In the genomic region with DNA sequence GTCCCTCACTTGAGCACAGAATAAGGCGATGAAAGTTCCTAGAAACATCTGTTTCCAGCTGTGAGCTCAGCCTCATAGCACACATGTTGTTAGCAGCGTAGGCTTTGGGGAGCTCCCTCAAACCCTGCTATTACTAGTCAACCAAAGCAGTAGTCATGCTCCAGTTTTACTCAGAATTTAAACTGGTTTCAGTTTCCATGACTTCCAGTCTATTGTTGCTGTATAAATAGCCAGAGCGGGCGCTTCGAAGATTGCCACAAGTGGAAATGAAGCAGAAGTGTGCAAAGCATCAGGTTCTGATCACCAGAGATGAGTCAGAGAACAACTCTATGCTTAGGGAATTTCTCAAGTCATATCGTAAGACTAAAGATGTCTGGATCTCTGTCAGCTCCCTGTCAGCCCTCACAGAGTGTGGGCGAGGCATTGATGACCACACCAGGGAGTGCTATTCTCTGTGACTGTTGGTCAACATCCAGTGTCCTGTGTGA, we compare ENCODE assay signal across 11 mouse cellular contexts. TPM values are rescaled to one million over a fixed set of nuclear protein-coding genes. Genes with fewer than 3 reads are reported as not detected.
DNase-seq lines count a peak whose midpoint lies in the region; ATAC-seq and TF ChIP-seq lines count a peak whose summit lies in the region.
"Had no signal": no experiment of that assay in that cellular context is flagged by ENCODE, and none has a peak within 500 bp of the region (broad histone marks: within the 10 kb centered on the region; RNA-seq: fewer than 3 reads in every experiment).

No protein-coding gene starts in this region.

- TF ChIP-seq CTCF in olfactory bulb, adult 2 months (IDR thresholded peaks at IDR 0.05; ENCODE audit: insufficient read depth, low read depth, low read length): no peak

- H3K9me3 ChIP-seq in intestine, embryonic 15.5 days: no peaks in the 10 kb centered on the region
- H3K9me3 ChIP-seq: forebrain, embryonic 10.5 days; hindbrain, embryonic 15.5 days; neural tube, embryonic 13.5 days had no signal

- H3K27me3 ChIP-seq in intestine, embryonic 15.5 days (replicated peaks): no peaks in the 10 kb centered on the region
- H3K27me3 ChIP-seq: hindbrain, embryonic 15.5 days; neural tube, embryonic 13.5 days had no signal

- no peaks in the 10 kb centered on the region for H3K36me3 ChIP-seq in intestine, embryonic 15.5 days

- TF ChIP-seq POLR2A in olfactory bulb, adult 2 months (IDR thresholded peaks at IDR 0.05; ENCODE audit: insufficient read depth, low read depth, low read length): no peak

- 0 out of 2 replicates have a peak, but pooled peaks cover under 1% of the 10 kb centered on the region for H3K4me1 ChIP-seq in intestine, embryonic 15.5 days (replicated peaks)
- peaks cover 8% of the 10 kb centered on the region for H3K4me1 ChIP-seq in olfactory bulb, adult 2 months (ENCODE audit: control insufficient read depth, insufficient read depth, low read length)
- H3K4me1 ChIP-seq: forebrain, embryonic 10.5 days had no signal

- H3K9ac ChIP-seq in intestine, embryonic 15.5 days: no peak overlapping the region
- H3K9ac ChIP-seq: hindbrain, embryonic 15.5 days; neural tube, embryonic 13.5 days had no signal

- peak; percentile 56 for ATAC-seq in intestine, embryonic 15.5 days

- intact Hi-C loops in gastrocnemius, postnatal 14 days (cut with DNase I; ENCODE audit: low total_unique reads): no loop called here

- DNase-seq in gastrocnemius, postnatal 14 days: peak; percentile 9
- no peak for DNase-seq in gastrocnemius, postnatal 4 days (ENCODE audit: low spot score in 2 of 2)
- peak; percentile 81 for DNase-seq in brain, adult 2 months (ENCODE audit: low read depth, low spot score)
- no peak for DNase-seq in frontal cortex, postnatal 14 days (ENCODE audit: low spot score in 2 of 2)
- no peak for DNase-seq in urinary bladder, postnatal 25 days (ENCODE audit: low spot score)
- DNase-seq in layer of hippocampus, adult 9-11 months: no peak

- H3K4me3 ChIP-seq in intestine, embryonic 15.5 days (replicated peaks): no peak overlapping the region
- H3K4me3 ChIP-seq in olfactory bulb, adult 2 months (ENCODE audit: insufficient read depth, low read depth, low read length): no peak overlapping the region
- H3K4me3 ChIP-seq: forebrain, embryonic 10.5 days; hindbrain, embryonic 15.5 days; neural tube, embryonic 13.5 days had no signal

- H3K27ac ChIP-seq in intestine, embryonic 15.5 days: no peak overlapping the region
- H3K27ac ChIP-seq in olfactory bulb, adult 2 months (ENCODE audit: insufficient read depth, low read depth, low read length): peak overlapping the region; percentile 89
- H3K27ac ChIP-seq: forebrain, embryonic 10.5 days; hindbrain, embryonic 15.5 days; neural tube, embryonic 13.5 days had no signal

- no peak overlapping the region for H3K4me2 ChIP-seq in intestine, embryonic 15.5 days (replicated peaks)
- H3K4me2 ChIP-seq: hindbrain, embryonic 15.5 days; neural tube, embryonic 13.5 days had no signal

- WGBS in intestine, embryonic 15.5 days: 75% methylated on average over 7 of the region's 7 CpGs
- 31% methylated on average over 7 of the region's 7 CpGs for WGBS in olfactory bulb, adult 2 months

RNA-seq across cellular contexts. Expression of gene Aig1, which starts 36.2 kb away (rescaled TPM):
- total RNA-seq in gastrocnemius, postnatal 14 days (2021): 10 to 100 TPM; 34.7 to 38.2 TPM
- total RNA-seq in gastrocnemius, postnatal 4 days (2021): 10 to 100 TPM; 22.2 to 25.4 TPM
- 82.3 and 90.4 TPM in 2 replicates for polyA plus RNA-seq in intestine, embryonic 15.5 days (2015; fragmentation: Nextera tagmentation; extraction: Ambion mirVana)
- not detected in 2 replicates for polyA plus RNA-seq in olfactory bulb, adult 2 months (2012; ENCODE audit: insufficient read depth, insufficient read length, low replicate concordance, missing spikeins)

Comparison
In these comparisons a context has a peak if more than half of its experiments do, and no peak if none do; other contexts are left out.
1. DNase-seq: peak in gastrocnemius, postnatal 14 days (single experiment) and brain, adult 2 months (single experiment); none in gastrocnemius, postnatal 4 days (0 of 2), frontal cortex, postnatal 14 days (0 of 2), urinary bladder, postnatal 25 days (single experiment) and layer of hippocampus, adult 9-11 months (single experiment).